Mouse (Mus musculus): ENCODE data around the gene Src.
"Not testable (repeated sequence)": the region's sequence is repeated elsewhere in the genome, so short reads cannot be mapped to it uniquely, and the experiment has no call there.

Gene Src

DNA sequence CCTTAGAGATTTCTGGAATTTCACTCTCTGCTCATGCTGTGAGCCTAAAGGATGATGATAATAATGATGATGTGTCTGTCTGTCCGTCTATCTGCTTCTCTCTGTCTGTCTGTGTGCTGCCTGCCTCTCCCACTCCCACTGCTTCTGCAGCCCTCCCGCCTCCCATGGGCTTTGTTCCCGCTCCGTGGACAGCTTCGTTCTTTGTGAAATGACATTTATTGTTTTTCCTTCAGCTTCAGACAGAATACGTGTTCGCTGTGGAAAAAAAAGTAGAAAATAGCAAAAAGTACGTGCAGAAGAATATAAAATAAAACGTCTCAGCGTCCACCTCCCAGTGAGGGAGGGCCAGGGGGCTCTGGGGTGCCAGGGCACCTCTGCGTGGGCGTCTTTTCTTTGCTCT is 64.5 kb downstream of the Src start:
- no peak for DNase-seq

DNA sequence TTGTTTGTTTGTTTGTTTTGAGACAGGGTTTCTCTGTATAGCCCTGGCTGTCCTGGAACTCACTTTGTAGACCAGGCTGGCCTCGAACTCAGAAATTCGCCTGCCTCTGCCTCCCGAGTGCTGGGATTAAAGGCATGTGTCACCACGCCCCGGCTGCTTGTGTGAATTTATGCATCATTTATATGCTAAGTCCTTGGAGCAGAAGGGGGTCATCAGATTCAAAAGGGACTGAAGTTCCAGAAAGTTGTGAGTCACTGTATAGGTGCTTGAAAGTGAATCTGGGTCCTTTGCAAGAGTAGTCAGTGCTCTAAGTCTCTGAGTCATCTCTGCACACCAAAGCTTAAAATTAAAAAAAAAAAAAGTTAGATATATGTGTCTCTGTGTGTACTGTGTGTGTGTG is 68.3 kb downstream of the Src start:
- not testable (repeated sequence) for DNase-seq

GRCm38 (mm10) chr2:157486981-157487656 is 68.9 kb downstream of the Src start:
- DNase-seq, result no peak

GRCm38 (mm10) chr2:157487733-157488175 is 69.5 kb downstream of the Src start:
- DNase-seq, result no peak

DNA sequence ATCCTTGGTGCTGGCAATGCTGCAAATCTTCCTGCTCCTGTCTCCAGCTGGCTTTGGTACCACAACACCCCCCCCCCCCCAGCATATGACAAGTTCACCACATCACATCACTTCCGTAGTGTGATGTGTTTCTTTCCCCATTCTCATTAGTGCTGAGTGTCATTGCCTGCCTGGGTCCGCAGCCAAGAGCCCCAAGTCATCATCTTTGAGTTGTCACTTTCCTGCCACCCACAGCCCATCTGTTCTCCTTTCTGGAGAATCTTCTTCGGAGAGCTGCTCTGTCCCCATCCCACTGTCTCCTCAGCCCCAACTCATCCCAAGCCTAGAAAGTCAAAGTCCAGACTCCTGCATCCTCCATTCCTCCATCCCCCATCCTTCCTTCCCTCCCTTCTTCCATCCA is 75.0 kb downstream of the Src start:
- DNase-seq, result no peak

DNA sequence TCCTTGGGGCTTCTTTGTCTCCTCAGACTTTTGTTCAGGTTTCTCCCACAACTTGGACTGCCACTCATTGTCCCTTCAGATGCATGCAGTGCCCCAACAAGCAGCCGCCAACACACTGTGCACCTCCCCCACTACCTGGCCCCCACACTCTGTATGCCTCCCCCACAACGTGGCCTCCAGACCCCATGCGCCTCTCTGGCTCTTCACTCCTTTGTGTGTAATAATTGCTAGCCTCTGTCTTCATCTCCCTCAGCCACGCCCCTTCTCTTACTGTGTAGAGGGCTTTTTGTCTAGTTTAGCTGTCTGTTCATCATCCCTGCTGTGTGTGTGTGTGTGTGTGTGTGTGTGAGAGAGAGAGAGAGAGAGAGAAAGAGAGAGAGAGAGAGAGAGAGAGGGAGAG is 80.3 kb downstream of the Src start:
- DNase-seq, result no peak

DNA sequence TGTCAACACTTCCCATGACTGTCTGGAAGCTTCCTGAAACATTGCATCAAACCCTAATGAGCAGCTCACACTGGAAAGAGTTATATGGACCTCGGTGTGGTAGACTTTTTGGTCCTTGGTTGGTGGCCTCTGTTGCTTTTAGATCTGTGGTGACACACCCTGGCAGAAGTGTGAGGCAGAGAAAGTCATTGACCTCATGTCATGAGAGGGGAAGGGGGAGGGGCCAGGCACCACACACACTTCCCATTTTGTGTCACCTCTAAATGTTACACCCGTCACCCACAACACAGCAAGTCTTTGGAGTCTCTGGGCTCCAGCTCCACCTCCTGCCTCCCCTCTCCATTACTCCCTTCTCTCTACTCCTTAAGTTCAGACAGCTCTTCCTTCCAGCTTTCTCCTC is 82.1 kb downstream of the Src start:
- DNase-seq, result no peak

DNA sequence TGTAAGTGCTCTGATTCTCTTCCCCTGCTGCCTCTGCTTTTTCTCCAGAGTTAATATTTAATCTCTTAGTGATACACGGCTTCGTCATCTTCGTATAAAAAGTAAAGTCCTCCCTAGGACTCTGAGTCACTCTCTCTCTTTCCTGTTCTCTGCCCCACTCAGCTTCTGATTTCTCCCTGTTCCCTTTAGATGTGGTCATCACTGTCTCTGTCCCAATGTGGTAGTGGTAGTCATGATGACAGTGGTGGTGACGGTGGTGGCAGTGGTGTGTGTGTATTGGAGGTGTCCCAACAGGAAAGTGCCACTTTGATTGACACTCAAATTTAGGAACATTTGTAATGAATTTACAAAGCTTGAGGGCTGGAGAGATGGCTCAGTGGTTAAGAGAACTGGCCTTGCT is 83.1 kb downstream of the Src start:
- no peak for DNase-seq

- DNase-seq, result no peak
These were observed 88.5 kb downstream of the Src start for GRCm38 (mm10) chr2:157506779-157507178.

- no peak for DNase-seq
These were observed 90.9 kb downstream of the Src start for GRCm38 (mm10) chr2:157509182-157509581.

GRCm38 (mm10) chr2:157510031-157510430 is 91.8 kb downstream of the Src start:
- DNase-seq, result no peak

- no peak for DNase-seq
These were observed 94.6 kb downstream of the Src start for GRCm38 (mm10) chr2:157512859-157513258.

DNA sequence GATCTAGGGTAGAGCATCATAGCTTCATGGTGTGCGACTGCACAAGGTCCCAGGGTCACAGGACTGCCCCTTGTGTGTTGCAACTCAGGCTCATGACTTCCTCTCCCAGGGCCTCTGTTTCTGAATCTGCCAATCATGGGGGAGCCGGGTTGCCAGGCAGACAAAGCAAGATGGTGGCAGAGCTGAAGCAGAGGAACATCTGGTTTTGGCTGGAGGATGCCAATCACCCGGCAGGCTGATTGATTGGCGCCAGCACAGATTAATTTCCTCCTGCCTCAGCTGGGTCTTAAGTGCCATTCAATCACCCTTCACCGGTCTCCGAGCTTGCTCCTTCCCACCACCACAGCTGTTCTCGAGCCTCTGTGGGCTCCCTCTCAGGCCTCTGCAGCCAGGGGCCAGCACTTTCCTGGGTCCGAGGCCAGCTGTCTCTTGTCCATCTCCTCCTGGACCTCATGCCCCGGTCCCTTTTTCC is 95.5 kb downstream of the Src start:
- no peak for DNase-seq

- DNase-seq, result no peak
These were observed 96.1 kb downstream of the Src start for GRCm38 (mm10) chr2:157514353-157514752.

- DNase-seq, result no peak
These were observed 99.3 kb downstream of the Src start for GRCm38 (mm10) chr2:157517526-157517925.

GRCm38 (mm10) chr2:157518451-157518850 is 100.2 kb downstream of the Src start:
- no peak for DNase-seq

GRCm38 (mm10) chr2:157519452-157519851 is 101.2 kb downstream of the Src start:
- no peak for DNase-seq

DNA sequence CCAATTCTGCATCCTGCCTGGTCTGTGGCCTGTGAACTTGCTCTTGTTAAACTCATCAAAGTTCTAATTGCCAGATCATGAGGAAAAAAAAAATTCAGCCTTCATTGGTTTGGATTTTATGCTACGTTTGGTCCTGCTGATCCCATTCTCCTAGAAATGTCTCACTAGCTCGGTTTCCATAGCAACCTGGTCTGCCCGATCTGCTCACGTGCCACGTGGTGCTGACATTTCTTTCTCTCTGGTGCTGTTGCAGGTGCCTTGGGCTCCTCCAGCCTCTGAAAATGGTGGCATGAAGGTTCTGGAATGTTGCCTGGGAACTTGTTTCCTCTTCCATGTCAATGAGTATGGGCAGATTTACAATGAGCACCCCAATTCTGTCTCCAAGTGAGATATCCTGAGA is 102.3 kb downstream of the Src start:
- DNase-seq, result no peak
